Mouse (Mus musculus) liver, adult 2 months (tissue): Measurements from ENCODE around the gene Gm19426.

Source experiments
- CTCF ChIP-seq: fragments of 200-500 bp; IDR thresholded peaks from 2 replicates; pipeline ENCODE4 v1.5.1; 2011; ENCODE audit warnings: low read depth, low read length, control low read depth
- POLR2A ChIP-seq: fragments of 200-500 bp; IDR thresholded peaks from 2 replicates; pipeline ENCODE4 v1.6.1; 2011; ENCODE audit warnings: low read length, control low read depth; ENCODE audit not compliant: insufficient read depth; ENCODE audit errors: extremely low read depth

DNA sequence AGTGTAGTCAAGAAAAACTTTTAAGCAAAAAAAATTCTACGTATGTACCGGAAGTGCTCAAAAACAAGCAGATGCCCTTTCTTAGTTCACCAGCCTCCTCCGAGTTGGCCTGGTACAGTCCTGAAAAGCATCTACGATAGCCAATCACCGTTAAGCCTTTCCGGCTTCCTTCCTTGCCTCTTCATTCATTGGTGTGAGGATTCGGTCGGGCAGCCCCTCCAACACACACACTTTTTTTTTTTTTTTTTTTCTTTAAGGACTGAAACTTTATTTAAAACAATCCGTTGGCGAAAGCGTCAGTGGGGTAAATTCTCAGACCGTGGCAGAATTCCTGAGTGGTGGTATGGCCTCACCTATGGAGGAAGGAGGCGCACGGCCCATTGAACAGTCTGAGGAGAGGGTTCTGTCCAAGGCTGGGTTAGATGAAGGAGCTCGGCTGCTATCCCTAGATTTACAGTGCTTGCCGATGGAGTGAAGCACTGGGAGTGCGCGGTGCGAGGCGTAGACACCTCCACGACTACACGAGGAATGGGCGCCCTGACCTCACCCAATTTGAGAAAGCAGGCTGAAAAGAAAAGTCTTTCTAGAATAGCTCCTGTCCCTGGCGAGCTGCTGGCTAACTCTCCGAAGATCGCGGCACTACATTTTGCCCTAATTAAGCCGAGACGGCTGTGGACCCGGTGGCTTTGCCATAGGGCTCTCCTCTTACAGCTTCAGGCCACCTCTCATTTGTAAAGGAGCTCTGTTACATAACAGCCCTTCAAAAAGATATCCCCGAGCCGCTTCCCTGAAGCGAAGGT, 27.7 kb downstream of the Gm19426 start:
- TF ChIP-seq CTCF (no peak), POLR2A (no peak)
